Mouse (Mus musculus) G1E (cell line): ENCODE measurements around the gene Car4. TPM values are rescaled to one million over a fixed set of nuclear protein-coding genes. Genes with fewer than 3 reads are reported as not detected.

ENCODE experiments used
- ATAC-seq: 2 replicates; pipeline ENCODE4 v1.8.0; 2016; ENCODE audit warnings: mild to moderate bottlenecking; ENCODE audit not compliant: insufficient number of reproducible peaks, poor library complexity, low FRiP score, severe bottlenecking; ENCODE audit errors: extremely low read depth
- DNase-seq: peaks from one replicate; pipeline ENCODE4 v3.0.0; 2012; ENCODE audit warnings: low spot score
- H3K27me3 ChIP-seq: 2 replicates; pipeline ENCODE4 v1.6.1; 2012; ENCODE audit warnings: mild to moderate bottlenecking, low read length, inconsistent platforms; ENCODE audit not compliant: insufficient read depth
- H3K36me3 ChIP-seq: replicated peaks from 2 replicates; pipeline ENCODE3; 2012; ENCODE audit warnings: mild to moderate bottlenecking, inconsistent platforms
- H3K4me1 ChIP-seq: 2 replicates; pipeline ENCODE4 v1.6.1; 2012; ENCODE audit warnings: low read depth, low read length, inconsistent platforms, mixed read lengths; ENCODE audit not compliant: insufficient read depth
- H3K4me3 ChIP-seq: 2 replicates; pipeline ENCODE4 v1.5.1; 2012; ENCODE audit warnings: low read depth, mild to moderate bottlenecking, inconsistent platforms, low read length, moderate library complexity, mixed read lengths
- H3K9me3 ChIP-seq: replicated peaks from 2 replicates; pipeline ENCODE4 v1.6.1; 2012; ENCODE audit warnings: inconsistent platforms
- CTCF ChIP-seq: IDR thresholded peaks from 2 replicates; pipeline ENCODE4 v1.5.1; 2012; ENCODE audit warnings: low read depth, low read length, inconsistent platforms, mixed read lengths
- GATA1 ChIP-seq: IDR thresholded peaks from 2 replicates; pipeline ENCODE4 v1.6.1; 2012; ENCODE audit warnings: borderline replicate concordance, low read length, inconsistent platforms, mixed read lengths
- GATA2 ChIP-seq: IDR thresholded peaks from 2 replicates; pipeline ENCODE4 v1.6.1; 2012; ENCODE audit warnings: low read depth, low read length, inconsistent platforms, borderline replicate concordance
- POLR2AphosphoS5 ChIP-seq: IDR thresholded peaks from 2 replicates; pipeline ENCODE4 v1.6.1; 2012; ENCODE audit warnings: low read depth, low read length, inconsistent platforms; ENCODE audit not compliant: insufficient replicate concordance
- TAL1 ChIP-seq: conservative IDR thresholded peaks from 2 replicates; pipeline ENCODE4 v1.6.1; 2012; ENCODE audit warnings: low read depth, low read length, inconsistent platforms, mixed read lengths
- polyA plus RNA-seq: library from polyadenylated mRNA; stranded (reverse); fragments of >175 nt; gene quantifications from 2 replicates; pipeline ENCODE4 v1.2.3, GENCODE M21; 2012
- total RNA-seq, 2 experiments: library from RNA; stranded (forward) in 1 of 2; stranded (reverse) in 1 of 2; fragments of 200-1000 nt in 1 of 2; fragments of >200 nt in 1 of 2; fragmentation: Nextera tagmentation in 1 of 2; gene quantifications; 2 replicates each; pipeline ENCODE4 v1.2.3; 2014 to 2017

Gene Car4
- total and polyA plus RNA-seq, 3 experiments, result not detected

DNA sequence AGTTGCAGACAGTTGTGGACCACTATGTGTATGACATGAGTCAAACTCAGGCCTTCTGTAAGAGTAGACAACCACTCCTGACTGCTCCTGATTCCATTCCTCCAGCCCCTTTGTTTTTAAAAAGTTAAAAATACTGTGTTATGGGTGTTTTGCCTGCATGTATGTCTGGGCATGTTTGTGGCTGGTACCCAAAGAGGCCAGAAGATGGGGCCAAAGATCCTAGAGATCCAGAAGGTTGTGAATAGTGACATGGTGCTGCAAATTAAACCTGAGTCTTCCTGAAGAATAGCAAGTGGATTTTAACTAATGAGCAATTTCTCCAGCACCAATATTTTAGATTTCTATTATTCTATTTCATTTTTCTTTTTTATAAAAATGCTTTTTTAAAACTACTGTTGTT lies 55.5 kb downstream of the Car4 start:
- Histone ChIP-seq H3K4me1 (no peaks in the 10 kb centered on the region), H3K36me3 (peaks cover 45% of the 10 kb centered on the region), H3K27me3 (no peaks in the 10 kb centered on the region), H3K4me3 (no peak overlapping the region), H3K9me3 (no peaks in the 10 kb centered on the region)
- DNase-seq (no peak), ATAC-seq (no peak)
- TF ChIP-seq GATA1 (no peak), POLR2AphosphoS5 (no peak), CTCF (no peak), TAL1 (no peak), GATA2 (no peak)

Other genes with a start within 250 kb of the Car4 start
- 10.0 and 14.1 TPM in 2 replicates for gene Mrm1, start 138.3 kb upstream of the Car4 start, total RNA-seq (2014; fragmentation: Nextera tagmentation)
- 8.0 and 10.7 TPM in 2 replicates for gene Mrm1, start 138.3 kb upstream of the Car4 start, total RNA-seq (2017)
- gene Mrm1, start 138.3 kb upstream of the Car4 start, polyA plus RNA-seq, result 9.8 and 10.5 TPM in 2 replicates
- gene Dhrs11, start 128.8 kb upstream of the Car4 start, total RNA-seq (2014; fragmentation: Nextera tagmentation), result 36.6 and 180 TPM in 2 replicates
- 12.1 and 16.7 TPM in 2 replicates for gene Dhrs11, start 128.8 kb upstream of the Car4 start, total RNA-seq (2017)
- gene Dhrs11, start 128.8 kb upstream of the Car4 start, polyA plus RNA-seq, result 7.0 and 7.7 TPM in 2 replicates
- 170 and 191 TPM in 2 replicates for gene Ggnbp2, start 87.0 kb upstream of the Car4 start, total RNA-seq (2014; fragmentation: Nextera tagmentation)
- gene Ggnbp2, start 87.0 kb upstream of the Car4 start, total RNA-seq (2017), result 127 and 156 TPM in 2 replicates
- 126 and 142 TPM in 2 replicates for gene Ggnbp2, start 87.0 kb upstream of the Car4 start, polyA plus RNA-seq
- gene Myo19, start 77.6 kb upstream of the Car4 start, total RNA-seq (2014; fragmentation: Nextera tagmentation), result 8.5 and 8.9 TPM in 2 replicates
- 5.2 and 6.0 TPM in 2 replicates for gene Myo19, start 77.6 kb upstream of the Car4 start, total RNA-seq (2017)
- 15.5 and 22.6 TPM in 2 replicates for gene Myo19, start 77.6 kb upstream of the Car4 start, polyA plus RNA-seq
- 13.7 and 19.3 TPM in 2 replicates for gene Pigw, start 77.5 kb upstream of the Car4 start, total RNA-seq (2014; fragmentation: Nextera tagmentation)
- 8.4 and 11.4 TPM in 2 replicates for gene Pigw, start 77.5 kb upstream of the Car4 start, total RNA-seq (2017)
- 2.2 and 3.4 TPM in 2 replicates for gene Pigw, start 77.5 kb upstream of the Car4 start, polyA plus RNA-seq
- gene Znhit3, start 41.4 kb upstream of the Car4 start, total RNA-seq (2014; fragmentation: Nextera tagmentation), result 16.6 and 22.1 TPM in 2 replicates
- gene Znhit3, start 41.4 kb upstream of the Car4 start, total RNA-seq (2017), result 40.2 and 44.2 TPM in 2 replicates
- gene Znhit3, start 41.4 kb upstream of the Car4 start, polyA plus RNA-seq, result 2.2 and 2.4 TPM in 2 replicates
- gene Usp32, start 182.4 kb downstream of the Car4 start, total RNA-seq (2014; fragmentation: Nextera tagmentation), result 42.4 and 163 TPM in 2 replicates
- gene Usp32, start 182.4 kb downstream of the Car4 start, total RNA-seq (2017), result 19.2 and 24.9 TPM in 2 replicates
- gene Usp32, start 182.4 kb downstream of the Car4 start, polyA plus RNA-seq, result 9.9 and 10.4 TPM in 2 replicates
- not detected in 2 replicates for gene 1700125H20Rik, start 212.6 kb downstream of the Car4 start, total RNA-seq (2014; fragmentation: Nextera tagmentation)
- not detected in 2 replicates for gene 1700125H20Rik, start 212.6 kb downstream of the Car4 start, total RNA-seq (2017)
- not detected in 2 replicates for gene 1700125H20Rik, start 212.6 kb downstream of the Car4 start, polyA plus RNA-seq